24 mouse cellular contexts compared by ENCODE assay signal in the genomic region with DNA sequence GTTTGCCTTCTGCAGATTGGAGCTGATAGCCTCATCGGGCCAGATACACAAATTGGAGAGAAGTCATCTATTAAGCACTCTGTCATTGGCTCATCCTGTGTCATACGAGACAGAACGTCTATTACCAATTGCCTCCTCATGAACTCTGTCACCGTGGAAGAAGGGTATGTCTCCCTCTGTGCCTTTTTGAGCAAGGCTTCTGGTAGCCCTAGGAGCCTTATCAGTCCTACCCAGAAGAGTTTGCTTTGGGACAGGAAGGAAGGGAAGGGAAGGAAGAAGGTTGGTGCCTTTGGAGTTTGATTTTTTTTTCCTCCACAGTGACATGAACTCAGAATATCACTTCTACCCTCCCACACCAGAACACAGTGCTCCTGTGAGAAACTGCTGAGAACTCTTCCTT. TPM values are rescaled to one million over a fixed set of nuclear protein-coding genes. Genes with fewer than 3 reads are reported as not detected.
DNase-seq lines count a peak whose midpoint lies in the region; ATAC-seq and TF ChIP-seq lines count a peak whose summit lies in the region.
"Had no signal": no experiment of that assay in that cellular context is flagged by ENCODE, and none has a peak within 500 bp of the region (broad histone marks: within the 10 kb centered on the region; RNA-seq: fewer than 3 reads in every experiment).

No protein-coding gene starts in this region.

- 60% methylated on average over 4 of the region's 4 CpGs for WGBS in heart, embryonic 10.5 days
- 13% methylated on average over 4 of the region's 4 CpGs for WGBS in liver, embryonic 14.5 days (ENCODE audit: insufficient replicate concordance)
- WGBS in stomach, postnatal 0 days: 86% methylated on average over 4 of the region's 4 CpGs
- 89% methylated on average over 4 of the region's 4 CpGs for WGBS in forebrain, embryonic 15.5 days

- H3K27ac ChIP-seq in heart, embryonic 10.5 days: 0 out of 2 replicates have a peak overlapping the region, but pooled peaks have one; percentile 29
- H3K27ac ChIP-seq in liver, embryonic 14.5 days: no peak overlapping the region; the same call in 1 of the 2 replicates
- peak overlapping the region; percentile 25; the same call in 1 of the 2 replicates for H3K27ac ChIP-seq in stomach, postnatal 0 days (replicated peaks)
- H3K27ac ChIP-seq in forebrain, embryonic 15.5 days (replicated peaks): no peak overlapping the region
- H3K27ac ChIP-seq: embryonic facial prominence, embryonic 15.5 days; forebrain, embryonic 12.5 days; hindbrain, embryonic 10.5 days; hindbrain, embryonic 14.5 days had no signal

- H3K9ac ChIP-seq in liver, embryonic 14.5 days (replicated peaks): no peak overlapping the region
- H3K9ac ChIP-seq in stomach, postnatal 0 days (ENCODE audit: low read length): no peak overlapping the region
- H3K9ac ChIP-seq in forebrain, embryonic 15.5 days (replicated peaks): no peak overlapping the region
- H3K9ac ChIP-seq: embryonic facial prominence, embryonic 15.5 days; forebrain, embryonic 12.5 days; forebrain, postnatal 0 days; hindbrain, embryonic 14.5 days had no signal

- H3K4me2 ChIP-seq in liver, embryonic 14.5 days (ENCODE audit: low read depth): no peak overlapping the region
- H3K4me2 ChIP-seq in stomach, postnatal 0 days (replicated peaks; ENCODE audit: low read depth): no peak overlapping the region
- no peak overlapping the region for H3K4me2 ChIP-seq in forebrain, embryonic 15.5 days (replicated peaks)
- H3K4me2 ChIP-seq: embryonic facial prominence, embryonic 15.5 days; forebrain, embryonic 12.5 days; heart, embryonic 11.5 days; hindbrain, embryonic 14.5 days had no signal

- H3K4me1 ChIP-seq in heart, embryonic 10.5 days: no peaks in the 10 kb centered on the region
- H3K4me1 ChIP-seq in megakaryocyte, embryonic 14.5 days: peaks cover 30% of the 10 kb centered on the region
- H3K4me1 ChIP-seq in liver, embryonic 14.5 days (replicated peaks; ENCODE audit: control insufficient read depth in 2 of 2, insufficient read depth in 2 of 2, low read length in 1 of 2): peaks cover 4 to 13% of the 10 kb centered on the region in 2 experiments; a peak in 3 of 4 replicates
- no peaks in the 10 kb centered on the region for H3K4me1 ChIP-seq in stomach, postnatal 0 days (replicated peaks; ENCODE audit: control insufficient read depth, insufficient read depth)
- no peaks in the 10 kb centered on the region for H3K4me1 ChIP-seq in forebrain, embryonic 15.5 days
- H3K4me1 ChIP-seq: embryonic facial prominence, embryonic 15.5 days; forebrain, embryonic 12.5 days; hindbrain, embryonic 10.5 days had no signal

- no peaks in the 10 kb centered on the region for H3K27me3 ChIP-seq in heart, embryonic 10.5 days (ENCODE audit: insufficient read depth, poor library complexity, severe bottlenecking)
- H3K27me3 ChIP-seq in megakaryocyte, embryonic 14.5 days (replicated peaks): no peaks in the 10 kb centered on the region
- H3K27me3 ChIP-seq in liver, embryonic 14.5 days (ENCODE audit: control insufficient read depth, insufficient read depth, low read length): no peaks in the 10 kb centered on the region
- no peaks in the 10 kb centered on the region for H3K27me3 ChIP-seq in stomach, postnatal 0 days (ENCODE audit: control insufficient read depth, insufficient read depth, low read length)
- H3K27me3 ChIP-seq in forebrain, embryonic 15.5 days: no peaks in the 10 kb centered on the region
- H3K27me3 ChIP-seq: embryonic facial prominence, embryonic 15.5 days; forebrain, embryonic 12.5 days had no signal

- TF ChIP-seq EP300 in liver, embryonic 14.5 days (IDR thresholded peaks at IDR 0.05; ENCODE audit: low read depth): no peak
- TF ChIP-seq EP300 in stomach, postnatal 0 days (optimal IDR thresholded peaks at IDR 0.05): no peak

- peaks cover 85% of the 10 kb centered on the region for H3K36me3 ChIP-seq in heart, embryonic 10.5 days
- peaks cover 95% of the 10 kb centered on the region for H3K36me3 ChIP-seq in megakaryocyte, embryonic 14.5 days (replicated peaks; ENCODE audit: low read length)
- H3K36me3 ChIP-seq in liver, embryonic 14.5 days (replicated peaks; ENCODE audit: control insufficient read depth, insufficient read depth, low read depth): peaks cover 31% of the 10 kb centered on the region
- H3K36me3 ChIP-seq in stomach, postnatal 0 days (ENCODE audit: control insufficient read depth, insufficient read depth, low read length): peaks cover 7% of the 10 kb centered on the region; the same call in 1 of the 2 replicates
- H3K36me3 ChIP-seq in forebrain, embryonic 15.5 days: peaks cover 55% of the 10 kb centered on the region

- no peak for TF ChIP-seq CTCF in liver, embryonic 14.5 days (IDR thresholded peaks at IDR 0.05; ENCODE audit: low read depth)
- TF ChIP-seq CTCF in stomach, postnatal 0 days (IDR thresholded peaks at IDR 0.05; ENCODE audit: low read depth): no peak

- H3K4me3 ChIP-seq in heart, embryonic 10.5 days: no peak overlapping the region
- peak overlapping the region; percentile 50 for H3K4me3 ChIP-seq in megakaryocyte, embryonic 14.5 days (replicated peaks)
- no peak overlapping the region for H3K4me3 ChIP-seq in liver, embryonic 14.5 days (ENCODE audit: insufficient read depth in 1 of 2, low read depth in 2 of 2, low read length in 2 of 2)
- H3K4me3 ChIP-seq in stomach, postnatal 0 days (ENCODE audit: low read depth, low read length): no peak overlapping the region
- H3K4me3 ChIP-seq in forebrain, embryonic 15.5 days: no peak overlapping the region
- H3K4me3 ChIP-seq: embryonic facial prominence, embryonic 15.5 days; forebrain, embryonic 12.5 days; hindbrain, embryonic 10.5 days had no signal

- no peak for ATAC-seq in megakaryocyte, adult 5-6 weeks (ENCODE audit: poor library complexity, severe bottlenecking)
- peak; percentile 54; the same call in 1 of the 2 replicates for ATAC-seq in liver, embryonic 14.5 days (ENCODE audit: insufficient read depth)
- no peak for ATAC-seq in stomach, postnatal 0 days (ENCODE audit: low FRiP score, low TSS enrichment)
- ATAC-seq in cerebellum, adult (ENCODE audit: insufficient number of reproducible peaks, low FRiP score, low TSS enrichment): no peak
- no peak for ATAC-seq in forebrain, embryonic 15.5 days (replicated peaks)
- ATAC-seq: forebrain, postnatal 0 days had no signal

- H3K9me3 ChIP-seq in heart, embryonic 10.5 days: no peaks in the 10 kb centered on the region
- H3K9me3 ChIP-seq in megakaryocyte, embryonic 14.5 days: no peaks in the 10 kb centered on the region
- no peaks in the 10 kb centered on the region for H3K9me3 ChIP-seq in liver, embryonic 14.5 days (ENCODE audit: control insufficient read depth, low read length)
- H3K9me3 ChIP-seq in stomach, postnatal 0 days (ENCODE audit: control insufficient read depth, low read length): no peaks in the 10 kb centered on the region
- H3K9me3 ChIP-seq in forebrain, embryonic 15.5 days: no peaks in the 10 kb centered on the region
- H3K9me3 ChIP-seq: embryonic facial prominence, embryonic 15.5 days; forebrain, embryonic 12.5 days; hindbrain, embryonic 10.5 days had no signal

- no peak for DNase-seq in heart, embryonic 10.5 days (ENCODE audit: low spot score)
- no peak for DNase-seq in heart, adult 8-10 months (ENCODE audit: low spot score)
- no peak for DNase-seq in liver, embryonic 14.5 days (ENCODE audit: low read depth in 3 of 3, low spot score in 3 of 3)
- DNase-seq in stomach, postnatal 0 days (ENCODE audit: low spot score): no peak
- DNase-seq: adrenal gland, adult 2 months; adrenal gland, postnatal 25 days; cerebellum, adult 2 months; cerebellum, postnatal 10 days; embryo, embryonic 11 days; forebrain, postnatal 0 days; gastrocnemius, postnatal 25 days had no signal

RNA-seq across cellular contexts. Expression of gene Ptch2, which starts 25.3 kb away (rescaled TPM):
- 2.9 and 3.5 TPM in 2 replicates for polyA plus RNA-seq in heart, embryonic 10.5 days (2016; fragmentation: Nextera tagmentation; extraction: Ambion mirVana)
- total RNA-seq in heart, adult 8-10 months (2022): 1 to 10 TPM in 1 of 4 experiments, under 1 TPM in 3; 0.44 to 1.0 (median 0.58) TPM
- 11.8 TPM in 1 of 2 replicates, not detected in the other for polyA plus RNA-seq in megakaryocyte, embryonic 14.5 days (2012; ENCODE audit: insufficient read depth, low replicate concordance)
- 0.13 and 0.34 TPM in 2 replicates for total RNA-seq in megakaryocyte, adult 5-6 weeks (2015)
- total RNA-seq in megakaryocyte, adult 5-6 weeks (2017): 0.08 and 0.11 TPM in 2 replicates
- polyA plus RNA-seq in liver, embryonic 14.5 days (2012; rRNA removed): 0.61 and 0.84 TPM in 2 replicates
- 0.52 and 0.55 TPM in 2 replicates for polyA plus RNA-seq in liver, embryonic 14.5 days (2014; fragmentation: Nextera tagmentation; extraction: Ambion mirVana)
- polyA plus RNA-seq in stomach, postnatal 0 days (2015; fragmentation: Nextera tagmentation; extraction: Ambion mirVana): 1.3 and 1.5 TPM in 2 replicates
- polyA plus RNA-seq in forebrain, embryonic 15.5 days (2015; fragmentation: Nextera tagmentation; extraction: Ambion mirVana): 3.6 and 3.8 TPM in 2 replicates

RNA-seq across cellular contexts. Expression of gene Eif2b3, which starts 51.4 kb away (rescaled TPM):
- polyA plus RNA-seq in heart, embryonic 10.5 days (2016; fragmentation: Nextera tagmentation; extraction: Ambion mirVana): 40.6 and 54.8 TPM in 2 replicates
- total RNA-seq in heart, adult 8-10 months (2022): 10 to 100 TPM; 13.5 to 18.2 (median 15.0) TPM
- polyA plus RNA-seq in megakaryocyte, embryonic 14.5 days (2012; ENCODE audit: insufficient read depth, low replicate concordance): 5.3 TPM in 1 of 2 replicates, not detected in the other
- total RNA-seq in megakaryocyte, adult 5-6 weeks (2015): 10.9 and 18.2 TPM in 2 replicates
- total RNA-seq in megakaryocyte, adult 5-6 weeks (2017): 11.3 and 20.2 TPM in 2 replicates
- 12.3 and 17.3 TPM in 2 replicates for polyA plus RNA-seq in liver, embryonic 14.5 days (2012; rRNA removed)
- 32.7 and 34.3 TPM in 2 replicates for polyA plus RNA-seq in liver, embryonic 14.5 days (2014; fragmentation: Nextera tagmentation; extraction: Ambion mirVana)
- polyA plus RNA-seq in stomach, postnatal 0 days (2015; fragmentation: Nextera tagmentation; extraction: Ambion mirVana): 29.9 and 30.1 TPM in 2 replicates
- 42.8 and 43.0 TPM in 2 replicates for polyA plus RNA-seq in forebrain, embryonic 15.5 days (2015; fragmentation: Nextera tagmentation; extraction: Ambion mirVana)

RNA-seq across cellular contexts. Expression of gene Btbd19, which starts 54.9 kb away (rescaled TPM):
- polyA plus RNA-seq in heart, embryonic 10.5 days (2016; fragmentation: Nextera tagmentation; extraction: Ambion mirVana): 2.5 and 4.9 TPM in 2 replicates
- total RNA-seq in heart, adult 8-10 months (2022): 1 to 10 TPM; 1.8 to 3.5 (median 2.4) TPM
- 12.4 and 46.5 TPM in 2 replicates for polyA plus RNA-seq in megakaryocyte, embryonic 14.5 days (2012; ENCODE audit: insufficient read depth, low replicate concordance)
- total RNA-seq in megakaryocyte, adult 5-6 weeks (2015): 5.3 and 5.9 TPM in 2 replicates
- 10.4 and 11.1 TPM in 2 replicates for total RNA-seq in megakaryocyte, adult 5-6 weeks (2017)
- 2.7 and 2.9 TPM in 2 replicates for polyA plus RNA-seq in liver, embryonic 14.5 days (2012; rRNA removed)
- 2.3 and 2.5 TPM in 2 replicates for polyA plus RNA-seq in liver, embryonic 14.5 days (2014; fragmentation: Nextera tagmentation; extraction: Ambion mirVana)
- 5.7 and 5.9 TPM in 2 replicates for polyA plus RNA-seq in stomach, postnatal 0 days (2015; fragmentation: Nextera tagmentation; extraction: Ambion mirVana)
- polyA plus RNA-seq in forebrain, embryonic 15.5 days (2015; fragmentation: Nextera tagmentation; extraction: Ambion mirVana): 4.4 and 4.6 TPM in 2 replicates

RNA-seq across cellular contexts. Expression of gene Tctex1d4, which starts 56.0 kb away (rescaled TPM):
- not detected in 2 replicates for polyA plus RNA-seq in heart, embryonic 10.5 days (2016; fragmentation: Nextera tagmentation; extraction: Ambion mirVana)
- under 1 TPM in 1 of 4 experiments, not detected in 3; 0.40 TPM for total RNA-seq in heart, adult 8-10 months (2022)
- polyA plus RNA-seq in megakaryocyte, embryonic 14.5 days (2012; ENCODE audit: insufficient read depth, low replicate concordance): 12.1 TPM in 1 of 2 replicates, not detected in the other
- total RNA-seq in megakaryocyte, adult 5-6 weeks (2015): 2.1 TPM in 1 of 2 replicates, not detected in the other
- 0.53 and 2.8 TPM in 2 replicates for total RNA-seq in megakaryocyte, adult 5-6 weeks (2017)
- polyA plus RNA-seq in liver, embryonic 14.5 days (2012; rRNA removed): not detected in 2 replicates
- not detected in 2 replicates for polyA plus RNA-seq in liver, embryonic 14.5 days (2014; fragmentation: Nextera tagmentation; extraction: Ambion mirVana)
- 0.58 and 0.62 TPM in 2 replicates for polyA plus RNA-seq in stomach, postnatal 0 days (2015; fragmentation: Nextera tagmentation; extraction: Ambion mirVana)
- 0.37 TPM in 1 of 2 replicates, not detected in the other for polyA plus RNA-seq in forebrain, embryonic 15.5 days (2015; fragmentation: Nextera tagmentation; extraction: Ambion mirVana)
- total RNA-seq: adrenal gland, adult 2 months; adrenal gland, postnatal 25 days; gastrocnemius, adult 18-20 months; gastrocnemius, postnatal 25 days; granulocyte monocyte progenitor cell, adult 5-6 weeks; heart, postnatal 25 days had no signal
- polyA plus RNA-seq: adrenal gland, adult 2 months; embryonic facial prominence, embryonic 11.5 days; forebrain, embryonic 12.5 days; heart, embryonic 11.5 days had no signal

Comparison
In these comparisons a context has a peak if more than half of its experiments do, and no peak if none do; other contexts are left out.
1. H3K27ac ChIP-seq: peak in heart, embryonic 10.5 days (single experiment) and stomach, postnatal 0 days (single experiment); none in liver, embryonic 14.5 days (single experiment) and forebrain, embryonic 15.5 days (single experiment).